Mouse (Mus musculus): Measurements from ENCODE around the gene Arid5b.
A peak's percentile ranks its signal among the peaks of the same experiment; 100 is the strongest.

Gene Arid5b

GRCm38 (mm10) chr10:68278632-68279361 lies at the start of gene Arid5b:
Arid5b (minus strand) TSS chr10:68278740.
- DNase-seq (ENCODE audit: low read depth): peak; percentile 88

GRCm38 (mm10) chr10:68325378-68325777 lies 46.8 kb upstream of the Arid5b start:
- no peak for DNase-seq (ENCODE audit: low read depth)

GRCm38 (mm10) chr10:68324061-68324460 lies 45.5 kb upstream of the Arid5b start:
- DNase-seq (ENCODE audit: low read depth): no peak

GRCm38 (mm10) chr10:68323167-68323566 lies 44.6 kb upstream of the Arid5b start:
- DNase-seq (ENCODE audit: low read depth): no peak

GRCm38 (mm10) chr10:68320986-68321385 lies 42.4 kb upstream of the Arid5b start:
- DNase-seq (ENCODE audit: low read depth): no peak

- DNase-seq (ENCODE audit: low read depth): no peak
Measured at GRCm38 (mm10) chr10:68320496-68320895, 42.0 kb upstream of the Arid5b start.

- no peak for DNase-seq (ENCODE audit: low read depth)
Measured at GRCm38 (mm10) chr10:68319438-68319837, 40.9 kb upstream of the Arid5b start.

GRCm38 (mm10) chr10:68318438-68318979 lies 40.0 kb upstream of the Arid5b start:
- no peak for DNase-seq (ENCODE audit: low read depth)

- no peak for DNase-seq (ENCODE audit: low read depth)
Measured at GRCm38 (mm10) chr10:68312734-68313133, 34.2 kb upstream of the Arid5b start.

- peak; percentile 72 for DNase-seq (ENCODE audit: low read depth)
Measured at GRCm38 (mm10) chr10:68301013-68301412, 22.5 kb upstream of the Arid5b start.

- DNase-seq (ENCODE audit: low read depth): no peak
Measured at GRCm38 (mm10) chr10:68289465-68289864, 10.9 kb upstream of the Arid5b start.

- peak; percentile 93 for DNase-seq (ENCODE audit: low read depth)
Measured at GRCm38 (mm10) chr10:68282466-68283391, 4.2 kb upstream of the Arid5b start.

- DNase-seq (ENCODE audit: low read depth): peak; percentile 37
Measured at GRCm38 (mm10) chr10:68281775-68282106, 3.2 kb upstream of the Arid5b start.

- DNase-seq (ENCODE audit: low read depth): peak; percentile 61
Measured at GRCm38 (mm10) chr10:68281076-68281774, 2.7 kb upstream of the Arid5b start.

- DNase-seq (ENCODE audit: low read depth): peak; percentile 81
Measured at GRCm38 (mm10) chr10:68279516-68280501, 1.3 kb upstream of the Arid5b start.

- peak; percentile 88 for DNase-seq (ENCODE audit: low read depth)
Measured at GRCm38 (mm10) chr10:68277671-68278151, 829 bp downstream of the Arid5b start.

- DNase-seq (ENCODE audit: low read depth): peak; percentile 92
Measured at GRCm38 (mm10) chr10:68276976-68277441, 1.5 kb downstream of the Arid5b start.

GRCm38 (mm10) chr10:68276350-68276975 lies 2.1 kb downstream of the Arid5b start:
- peak; percentile 93 for DNase-seq (ENCODE audit: low read depth)

- peak; percentile 56 for DNase-seq (ENCODE audit: low read depth)
Measured at GRCm38 (mm10) chr10:68274900-68275760, 3.4 kb downstream of the Arid5b start.

All from induced T-regulatory cell, adult 2 months (primary cell).